Mouse (Mus musculus) left cerebral cortex, postnatal 14 days (tissue): ENCODE data around the gene Carm1. TPM values are rescaled to one million over a fixed set of nuclear protein-coding genes. Genes with fewer than 3 reads are reported as not detected.

Source experiments
- DNase-seq, 2 experiments: peaks; one replicate each; pipeline ENCODE4 v3.0.0; 2021 to 2022; ENCODE audit warnings: low spot score in 2 of 2, mixed read lengths in 1 of 2
- intact Hi-C: fragments of 180-260 bp; cut with DNase I; formaldehyde crosslinking; loops from one replicate; pipeline ENCODE4 v1.15.1; 2025
- microRNA-seq, 2 experiments: library from miRNA; unstranded; fragments of <30 nt; microRNA quantifications; one replicate each; pipeline ENCODE4 v1.2.0; 2022
- total RNA-seq, 2 experiments: library from RNA; stranded (reverse); gene quantifications; 2 replicates each; pipeline ENCODE4 v1.2.3; 2021

Gene Carm1
- total RNA-seq, 2 experiments from 2014 or later: 68.8 to 76.2 TPM

- intact Hi-C loops: no loop called here
- no peak for DNase-seq
These were observed 86.4 kb downstream of the Carm1 start for GRCm38 (mm10) chr9:21633106-21633505.

DNA sequence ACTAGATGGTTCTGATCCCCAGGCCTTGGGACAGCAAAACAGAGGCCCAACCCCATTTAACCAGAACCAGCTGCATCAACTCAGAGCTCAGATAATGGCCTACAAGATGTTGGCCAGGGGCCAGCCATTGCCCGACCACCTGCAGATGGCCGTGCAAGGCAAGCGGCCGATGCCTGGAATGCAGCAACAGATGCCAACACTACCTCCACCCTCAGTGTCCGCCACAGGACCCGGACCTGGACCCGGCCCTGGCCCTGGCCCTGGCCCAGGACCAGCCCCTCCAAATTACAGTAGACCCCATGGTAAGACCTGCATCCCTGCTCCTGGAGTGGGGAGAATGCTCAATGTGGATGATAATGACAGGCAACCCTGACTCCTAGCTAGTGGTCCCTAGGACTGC lies 88.9 kb downstream of the Carm1 start:
- intact Hi-C loops: loop anchor here (5.0 kb wide), 1 partner anchor 42 kb away; no protein-coding TSS in a partner anchor
- DNase-seq: no peak

DNA sequence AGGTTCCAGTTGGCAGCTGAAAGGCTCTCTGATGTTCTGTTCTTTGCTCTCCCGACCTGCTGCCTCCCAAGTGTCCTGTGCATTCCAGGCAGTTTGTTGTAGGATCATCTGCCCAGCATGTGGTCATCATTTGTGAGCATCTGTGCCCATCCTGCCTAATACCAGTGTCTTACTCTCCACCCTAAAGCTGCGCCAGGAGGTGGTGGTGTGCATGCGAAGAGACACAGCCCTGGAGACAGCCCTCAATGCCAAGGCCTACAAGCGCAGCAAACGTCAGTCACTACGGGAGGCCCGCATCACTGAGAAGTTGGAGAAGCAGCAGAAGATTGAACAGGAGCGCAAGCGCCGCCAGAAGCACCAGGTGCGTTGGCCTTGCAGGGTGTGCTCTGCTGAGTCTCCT lies 92.3 kb downstream of the Carm1 start:
- no peak for DNase-seq
- intact Hi-C loops: loop anchor here (5.0 kb wide), 1 partner anchor 38 kb away; no protein-coding TSS in a partner anchor

Small RNA genes lying within 50 kb of the gene (microRNA-seq; reads per million reads assigned to microRNA genes)
- gene Mir1946b: 0 reads per million in 2 experiments

Other genes with a start within 250 kb of the Carm1 start
- gene Ap1m2, start 234.6 kb upstream of the Carm1 start, total RNA-seq: 1 to 10 TPM in 1 of 2 experiments, under 1 TPM in 1; 0.13 to 2.3 TPM
- gene Slc44a2, start 226.2 kb upstream of the Carm1 start, total RNA-seq: 10 to 100 TPM; 56.2 to 56.5 TPM
- 10 to 100 TPM; 69.8 to 78.8 TPM for gene Ilf3, start 179.0 kb upstream of the Carm1 start, total RNA-seq
- 10 to 100 TPM; 24.3 to 26.2 TPM for gene Qtrt1, start 135.1 kb upstream of the Carm1 start, total RNA-seq
- 10 to 100 TPM; 55.8 to 65.8 TPM for gene Dnm2, start 122.0 kb upstream of the Carm1 start, total RNA-seq
- 10 to 100 TPM; 15.7 to 15.8 TPM for gene Tmed1, start 36.6 kb upstream of the Carm1 start, total RNA-seq
- under 1 TPM in 1 of 2 experiments, not detected in 1; 0.47 TPM for gene AB124611, start 20.7 kb upstream of the Carm1 start, total RNA-seq
- gene Timm29, start 45.8 kb downstream of the Carm1 start, total RNA-seq: 10 to 100 TPM; 43.9 to 46.0 TPM
- 10 to 100 TPM; 17.5 to 19.2 TPM for gene Yipf2, start 45.9 kb downstream of the Carm1 start, total RNA-seq
- 100 to 1,000 TPM; 129 TPM for gene Smarca4, start 69.3 kb downstream of the Carm1 start, total RNA-seq
- gene Ldlr, start 176.6 kb downstream of the Carm1 start, total RNA-seq: 10 to 100 TPM; 13.5 to 16.7 TPM
- gene Spc24, start 213.4 kb downstream of the Carm1 start, total RNA-seq: 1 to 10 TPM; 2.6 to 2.7 TPM